Mouse (Mus musculus): ENCODE data around the gene Znrd1.

GRCm38 (mm10) chr17:37003366-37003765, 45.0 kb upstream of the Znrd1 start:
- no peak for TF ChIP-seq CTCF (IDR thresholded peaks at IDR 0.05; ENCODE audit: insufficient read depth, low read depth, low read length)
- no peak for TF ChIP-seq POLR2A (IDR thresholded peaks at IDR 0.05; ENCODE audit: insufficient read depth, low read depth, low read length)
